Mouse (Mus musculus): ENCODE data around the gene Lrrc10b. TPM values are rescaled to one million over a fixed set of nuclear protein-coding genes. Genes with fewer than 3 reads are reported as not detected.

Gene Lrrc10b
- total and polyA plus RNA-seq, 3 experiments = not detected

- no peak for DNase-seq (ENCODE audit: extremely low read depth)
- Histone ChIP-seq H3K27ac (ENCODE audit: insufficient read depth, low read depth) (no peak overlapping the region), H3K4me2 (ENCODE audit: insufficient read depth, low read depth, poor library complexity, severe bottlenecking) (no peak overlapping the region), H3K27me3 (replicated peaks) (peaks cover 100% of the 10 kb centered on the region), H3K4me1 (ENCODE audit: control insufficient read depth in 1 of 2, insufficient read depth in 2 of 2) (peaks cover 3 to 8% of the 10 kb centered on the region in 2 experiments), H3K79me2 (replicated peaks; ENCODE audit: control insufficient read depth, extremely low read depth, insufficient read depth, poor library complexity, severe bottlenecking) (no peaks in the 10 kb centered on the region), H3K4me3 (replicated peaks in 1 of 3; ENCODE audit: low read depth in 2 of 3, low read length in 2 of 3, poor library complexity in 1 of 3) (no peak overlapping the region), H3K9me3 (replicated peaks; ENCODE audit: low read length) (no peaks in the 10 kb centered on the region), H3K9ac (ENCODE audit: insufficient read depth, low read depth) (no peak overlapping the region), H3K36me3 (replicated peaks in 1 of 2; ENCODE audit: control insufficient read depth in 1 of 2, insufficient read depth in 1 of 2, low read length in 1 of 2) (no peaks in the 10 kb centered on the region)
- in situ Hi-C loops (cut with MboI; ENCODE audit: low pct_ligation_motif_present, low pct_unique_long_range_greater_than_20kb, low sequenced_read_pairs) = no loop called here
- dilution Hi-C loops (cut with MboI; ENCODE audit: extremely low pct_ligation_motif_present, extremely low pct_unique_long_range_greater_than_20kb, low sequenced_read_pairs) = no loop called here
- no peak for TF ChIP-seq MAX (IDR thresholded peaks at IDR 0.05; ENCODE audit: low read length)
- no peak for TF ChIP-seq GABPA (IDR thresholded peaks at IDR 0.05; ENCODE audit: insufficient replicate concordance, low read depth, low read length)
- TF ChIP-seq UBTF (IDR thresholded peaks at IDR 0.05; ENCODE audit: low read depth, low read length) = no peak
- no peak for TF ChIP-seq USF2 (conservative IDR thresholded peaks at IDR 0.05; ENCODE audit: low read depth, low read length)
- no peak for TF ChIP-seq ELF1 (IDR thresholded peaks at IDR 0.05; ENCODE audit: low read depth, low read length)
- TF ChIP-seq ETS1 (conservative IDR thresholded peaks at IDR 0.05; ENCODE audit: low read depth, low read length) = no peak
- no peak for TF ChIP-seq SMC3 (IDR thresholded peaks at IDR 0.05; ENCODE audit: low read depth, low read length)
- no peak for TF ChIP-seq ZC3H11A (IDR thresholded peaks at IDR 0.05; ENCODE audit: low read depth, low read length)
- no peak for TF ChIP-seq ZNF384 (IDR thresholded peaks at IDR 0.05; ENCODE audit: low read depth, low read length)
- TF ChIP-seq MYC (IDR thresholded peaks at IDR 0.05; ENCODE audit: low read depth, low read length) = no peak
- TF ChIP-seq CTCF (conservative IDR thresholded peaks at IDR 0.05 in 1 of 2, IDR thresholded peaks at IDR 0.05 in 1 of 2; ENCODE audit: low read depth in 2 of 2, low read length in 2 of 2) = no peak
- TF ChIP-seq HCFC1 (IDR thresholded peaks at IDR 0.05; ENCODE audit: low read depth, low read length) = no peak
- TF ChIP-seq PAX5 (IDR thresholded peaks at IDR 0.05; ENCODE audit: low read length) = no peak
- no peak for TF ChIP-seq MAZ (IDR thresholded peaks at IDR 0.05; ENCODE audit: low read depth, low read length)
- no peak for TF ChIP-seq RCOR1 (conservative IDR thresholded peaks at IDR 0.05; ENCODE audit: low read depth, low read length)
- TF ChIP-seq NRF1 (IDR thresholded peaks at IDR 0.05; ENCODE audit: low read depth, low read length) = no peak
- no peak for TF ChIP-seq EP300 (IDR thresholded peaks at IDR 0.05; ENCODE audit: low read length)
Observed at GRCm38 (mm10) chr19:10425484-10426270, 31.6 kb downstream of the Lrrc10b start.

- dilution Hi-C loops (cut with MboI; ENCODE audit: extremely low pct_ligation_motif_present, extremely low pct_unique_long_range_greater_than_20kb, low sequenced_read_pairs) = no loop called here
- H3K36me3 ChIP-seq (replicated peaks in 1 of 2; ENCODE audit: control insufficient read depth in 1 of 2, insufficient read depth in 1 of 2, low read length in 1 of 2) = no peaks in the 10 kb centered on the region
- peaks cover 0 to 6% of the 10 kb centered on the region in 2 experiments; a peak in 2 of 4 replicates for H3K4me1 ChIP-seq (ENCODE audit: control insufficient read depth in 1 of 2, insufficient read depth in 2 of 2)
- no peak overlapping the region for H3K27ac ChIP-seq (ENCODE audit: insufficient read depth, low read depth)
- TF ChIP-seq UBTF (IDR thresholded peaks at IDR 0.05; ENCODE audit: low read depth, low read length) (no peak), ZKSCAN1 (IDR thresholded peaks at IDR 0.05; ENCODE audit: borderline replicate concordance, low read depth, low read length) (no peak), JUN (IDR thresholded peaks at IDR 0.05; ENCODE audit: insufficient read depth, low read depth, low read length) (no peak), ZC3H11A (IDR thresholded peaks at IDR 0.05; ENCODE audit: low read depth, low read length) (no peak)
- no peak overlapping the region for H3K9ac ChIP-seq (ENCODE audit: insufficient read depth, low read depth)
- H3K9me3 ChIP-seq (replicated peaks; ENCODE audit: low read length) = no peaks in the 10 kb centered on the region
- DNase-seq (ENCODE audit: extremely low read depth) = no peak
- H3K79me2 ChIP-seq (replicated peaks; ENCODE audit: control insufficient read depth, extremely low read depth, insufficient read depth, poor library complexity, severe bottlenecking) = no peaks in the 10 kb centered on the region
- no peak overlapping the region for H3K4me2 ChIP-seq (ENCODE audit: insufficient read depth, low read depth, poor library complexity, severe bottlenecking)
- in situ Hi-C loops (cut with MboI; ENCODE audit: low pct_ligation_motif_present, low pct_unique_long_range_greater_than_20kb, low sequenced_read_pairs) = no loop called here
- H3K27me3 ChIP-seq (replicated peaks) = peaks cover 100% of the 10 kb centered on the region
- H3K4me3 ChIP-seq (replicated peaks in 1 of 3; ENCODE audit: low read depth in 2 of 3, low read length in 2 of 3, poor library complexity in 1 of 3) = no peak overlapping the region
Observed at GRCm38 (mm10) chr19:10424751-10425150, 32.5 kb downstream of the Lrrc10b start.

Measured in CH12.LX (cell line).